16 mouse cellular contexts compared by ENCODE assay signal in the genomic region with DNA sequence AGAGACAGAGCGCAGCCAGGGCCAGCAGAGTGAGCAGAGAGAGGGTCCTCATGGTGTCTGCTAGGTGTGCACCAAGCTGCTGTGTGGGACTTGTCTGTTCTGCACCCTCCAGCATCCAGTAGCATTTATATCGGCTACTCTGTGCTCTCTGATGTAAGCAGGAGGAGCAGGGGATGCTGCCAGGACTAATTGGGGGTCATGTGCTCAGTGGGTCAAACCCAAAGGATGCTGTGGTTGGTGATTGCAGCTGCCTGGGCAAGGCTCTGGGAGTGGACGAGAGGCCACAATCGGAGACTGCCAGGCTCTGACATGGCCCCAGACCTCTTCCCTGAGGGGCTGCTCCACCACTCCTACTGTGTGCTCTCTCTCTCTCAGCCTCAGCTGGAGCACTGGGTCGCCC. TPM values are rescaled to one million over a fixed set of nuclear protein-coding genes. Genes with fewer than 3 reads are reported as not detected.
"Had no signal": no experiment of that assay in that cellular context is flagged by ENCODE, and none has a peak within 500 bp of the region (broad histone marks: within the 10 kb centered on the region; RNA-seq: fewer than 3 reads in every experiment).

TSS of gene Bglap2 (minus strand) at position 101 of the 400 bp plus-strand sequence.

RNA-seq across cellular contexts. Expression of gene Bglap2, which starts in this region (rescaled TPM):
- polyA plus RNA-seq: gonadal fat pad, adult 2 months; heart, embryonic 11.5 days; heart, embryonic 13.5 days; heart, embryonic 15.5 days; heart, postnatal 0 days; hindbrain, embryonic 11.5 days; hindbrain, embryonic 13.5 days; hindbrain, embryonic 15.5 days; hindbrain, postnatal 0 days; intestine, embryonic 15.5 days; intestine, postnatal 0 days; kidney, embryonic 14.5 days; kidney, embryonic 16.5 days; limb, embryonic 10.5 days; limb, embryonic 12.5 days; liver, embryonic 11.5 days had no signal
